Mouse (Mus musculus) cerebellum, postnatal 25 days (tissue): ENCODE results near the gene Bcl2.
"Not testable (repeated sequence)": the region's sequence is repeated elsewhere in the genome, so short reads cannot be mapped to it uniquely, and the experiment has no call there.

ENCODE experiments used
- DNase-seq, 2 experiments: peaks; one replicate each; pipeline ENCODE4 v3.0.0; 2021; ENCODE audit warnings: mixed read lengths in 2 of 2

The Bcl2 gene

GRCm38 (mm10) chr1:106713621-106714529, at the start of gene Bcl2:
Gene Bcl2 (minus strand): TSS chr1:106714274.
- peak; percentile 82 to 84 for DNase-seq

DNA sequence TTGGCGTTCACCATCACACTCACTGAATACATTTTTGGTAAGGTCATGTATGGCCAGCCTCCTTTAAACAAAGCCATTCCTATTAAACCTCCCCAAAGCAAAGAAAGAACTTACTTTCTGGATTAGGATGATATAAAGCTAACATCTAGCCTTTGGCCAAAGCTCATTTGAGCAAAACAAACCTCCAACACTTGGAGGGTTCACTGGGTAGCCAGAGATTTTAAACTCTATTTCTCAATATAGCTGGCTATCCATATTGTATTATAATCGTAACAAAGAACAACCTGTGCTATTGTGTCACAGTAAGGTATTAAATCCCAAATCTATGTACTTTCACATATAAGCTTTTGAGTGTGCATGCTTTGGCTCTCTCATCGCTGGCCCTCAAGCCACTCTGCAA, 46.7 kb upstream of the Bcl2 start:
- no peak for DNase-seq

- DNase-seq = peak; percentile 95 to 97
Measured at GRCm38 (mm10) chr1:106759572-106760435, 45.7 kb upstream of the Bcl2 start, which contains the start of gene Kdsr. Gene Kdsr (minus strand): TSS chr1:106759727.

- DNase-seq = peak in 1 of 2 experiments; percentile 56
Measured at GRCm38 (mm10) chr1:106758734-106759571, 44.9 kb upstream of the Bcl2 start.

DNA sequence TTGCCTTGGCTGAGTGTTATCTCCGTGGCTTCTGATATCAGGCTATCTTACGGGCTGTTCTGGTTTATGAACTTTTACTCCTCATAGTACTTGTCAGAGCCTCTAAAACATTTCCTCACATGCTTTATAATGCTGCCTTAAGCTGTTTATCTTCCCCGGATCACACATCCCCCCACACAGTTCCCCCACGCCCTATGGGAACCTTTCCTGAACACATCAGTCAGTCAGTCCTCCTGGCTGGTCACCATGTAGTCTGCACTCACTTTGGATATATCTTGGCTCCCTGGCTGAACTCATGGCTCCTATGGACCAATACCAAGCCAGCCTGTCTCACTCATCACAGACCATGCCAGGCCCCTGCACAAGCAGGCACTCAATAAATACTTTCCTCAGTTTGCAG, 42.6 kb upstream of the Bcl2 start:
- no peak for DNase-seq

- DNase-seq = no peak
Measured at GRCm38 (mm10) chr1:106752013-106752412, 37.9 kb upstream of the Bcl2 start.

- no peak for DNase-seq
Measured at GRCm38 (mm10) chr1:106750656-106751055, 36.6 kb upstream of the Bcl2 start.

DNA sequence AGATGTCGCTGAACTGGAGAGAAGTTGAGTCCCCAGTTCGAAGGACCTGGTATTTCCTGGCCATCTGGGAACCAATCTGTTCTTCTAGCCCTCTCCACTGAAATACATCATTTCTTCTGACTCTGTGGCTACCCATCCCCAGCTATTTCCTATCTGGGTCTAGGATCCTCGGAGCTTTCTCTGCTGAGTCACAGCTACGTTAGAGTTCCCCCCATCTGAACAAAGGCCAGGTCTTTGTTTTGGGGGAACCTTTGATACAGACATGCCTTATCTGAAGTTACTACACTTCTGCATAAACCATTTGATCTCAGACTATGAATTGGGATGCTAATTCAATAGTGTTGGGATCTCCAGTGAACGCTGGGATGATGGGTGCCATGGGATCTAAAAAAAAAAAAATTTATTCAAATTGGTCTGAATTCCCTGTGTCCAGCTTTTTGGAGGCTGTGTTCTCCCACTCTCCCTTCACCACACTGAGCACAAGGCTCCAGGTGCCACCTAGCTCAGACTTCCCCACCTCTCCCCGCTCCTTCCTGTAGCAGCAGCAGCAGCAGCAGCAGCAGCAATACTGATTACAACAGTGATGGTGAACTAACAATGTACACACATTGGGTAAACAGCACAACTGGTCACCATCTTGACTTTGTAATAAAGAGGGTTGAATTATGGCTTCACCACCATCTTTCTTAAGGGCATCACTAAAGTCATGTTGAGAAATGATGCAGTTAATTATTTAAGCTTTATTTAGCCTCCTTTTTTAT, 34.7 kb upstream of the Bcl2 start:
- DNase-seq = no peak

DNA sequence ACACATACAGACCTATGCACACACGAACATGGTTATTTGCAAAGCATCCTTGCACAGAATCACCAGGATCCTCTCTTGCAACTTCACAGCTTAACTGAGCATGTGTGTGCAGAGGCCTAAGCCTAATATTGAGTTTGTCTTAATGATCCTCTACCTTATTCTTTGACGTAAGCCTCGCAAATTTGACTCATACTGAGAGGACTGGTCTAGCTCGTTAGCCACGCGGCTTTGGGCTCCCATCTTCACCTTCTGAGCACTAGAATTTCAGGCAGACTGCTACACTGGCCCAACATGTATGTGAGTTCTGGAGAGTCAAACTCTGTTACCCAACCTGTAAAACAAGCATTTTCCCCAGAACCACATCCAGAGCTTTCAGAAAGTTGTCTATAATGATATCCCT, 28.9 kb upstream of the Bcl2 start:
- no peak for DNase-seq

DNA sequence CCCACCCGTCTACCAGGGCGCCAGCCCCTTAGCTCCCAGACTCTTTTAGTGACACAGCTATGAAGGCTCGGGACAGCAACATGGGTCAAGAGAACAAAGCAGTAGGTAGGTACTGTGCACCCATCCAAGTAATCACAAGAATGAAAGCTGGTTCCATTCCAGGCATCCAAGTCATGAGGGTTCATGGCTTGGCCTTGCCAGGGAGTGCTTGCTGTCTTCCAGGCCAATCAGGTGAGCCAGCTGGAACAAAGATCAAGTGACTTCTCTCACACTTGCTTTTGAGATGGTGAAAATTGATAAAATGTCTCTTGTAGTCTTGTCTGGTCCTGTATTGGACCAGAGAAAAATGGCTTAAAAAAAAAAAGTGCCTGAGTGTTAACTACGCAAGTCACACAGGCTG, 26.7 kb upstream of the Bcl2 start:
- DNase-seq = no peak

GRCm38 (mm10) chr1:106739810-106740209, 25.7 kb upstream of the Bcl2 start:
- no peak for DNase-seq

DNA sequence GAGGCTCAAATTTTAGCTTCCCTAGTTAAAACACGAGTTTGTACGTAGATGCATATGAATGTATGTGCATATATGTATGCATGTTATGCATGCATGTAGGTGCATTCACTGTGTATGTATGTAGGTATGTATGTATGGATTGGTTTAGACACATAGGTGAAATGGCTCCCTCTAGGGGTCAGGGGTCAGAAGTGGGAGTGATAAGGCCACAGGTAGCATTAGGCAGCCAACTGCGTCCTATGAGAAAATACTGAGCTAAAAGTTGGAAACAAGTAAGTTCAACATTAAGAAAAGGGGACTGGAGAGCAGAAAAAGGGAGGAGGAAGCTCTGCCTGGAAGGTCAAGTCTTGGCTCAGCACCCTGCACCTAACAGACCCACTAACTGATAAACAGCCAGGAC, 24.0 kb upstream of the Bcl2 start:
- DNase-seq = peak in 1 of 2 experiments; percentile 31

GRCm38 (mm10) chr1:106736211-106736610, 22.1 kb upstream of the Bcl2 start:
- peak in 1 of 2 experiments; percentile 38 for DNase-seq

DNA sequence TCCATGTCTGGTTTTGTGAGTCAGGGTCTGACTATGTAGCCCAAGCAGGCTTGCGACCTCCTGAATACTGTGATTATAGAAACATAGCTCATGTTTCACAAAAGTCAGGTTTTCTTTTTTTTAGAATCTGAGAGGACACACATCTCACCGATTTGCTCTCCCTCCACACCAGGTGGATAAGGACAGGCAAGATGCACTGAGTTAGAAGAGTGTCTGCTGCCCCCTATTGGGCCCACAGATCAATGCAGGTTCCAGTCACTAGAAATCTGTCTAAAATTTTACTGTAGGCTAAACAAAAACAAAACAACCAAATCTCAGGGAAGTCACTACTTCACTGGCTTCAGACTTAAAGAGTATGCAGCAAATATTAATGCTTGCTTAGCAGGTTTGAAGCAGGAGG, 21.5 kb upstream of the Bcl2 start:
- DNase-seq = peak; percentile 66 to 79

DNA sequence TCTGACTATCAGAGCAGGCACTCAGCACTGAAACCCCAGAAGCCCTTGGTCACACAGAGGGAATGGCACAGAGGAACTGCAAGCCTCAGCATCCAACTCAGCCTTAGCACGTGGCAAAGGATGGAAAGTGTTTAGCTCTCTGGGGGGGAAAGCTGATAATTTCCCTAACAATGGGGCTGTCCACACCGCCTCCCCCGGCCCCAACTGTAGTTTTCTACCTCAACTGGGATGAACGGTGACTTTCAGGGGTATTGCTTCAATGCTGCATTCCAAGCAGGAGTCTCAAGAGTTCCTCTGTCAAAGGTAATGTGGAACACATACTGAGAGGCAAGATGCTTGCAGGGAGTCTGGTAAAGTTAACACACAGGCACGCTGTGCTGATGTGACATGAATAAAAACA, 8.0 kb upstream of the Bcl2 start:
- no peak for DNase-seq

DNA sequence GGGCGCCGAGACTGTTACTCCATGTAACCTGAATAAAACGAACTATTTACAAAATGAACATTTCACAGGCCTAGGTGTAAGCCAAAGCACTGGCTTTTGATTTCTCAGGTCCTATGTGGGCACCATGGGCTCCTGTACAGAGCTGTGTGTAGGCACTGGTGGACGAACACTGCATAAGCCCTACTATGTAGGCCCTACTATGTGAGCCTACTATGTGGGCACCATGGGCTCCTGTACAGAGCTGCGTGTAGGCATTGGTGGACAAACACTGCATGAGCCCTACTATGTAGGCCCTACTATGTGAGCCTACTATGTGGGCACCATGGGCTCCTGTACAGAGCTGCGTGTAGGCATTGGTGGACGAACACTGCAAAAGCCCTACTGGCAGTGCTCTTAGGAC, 3.7 kb upstream of the Bcl2 start:
- DNase-seq = not testable (repeated sequence)

GRCm38 (mm10) chr1:106717071-106717601, 3.1 kb upstream of the Bcl2 start:
- DNase-seq = peak; percentile 66 to 79

GRCm38 (mm10) chr1:106716141-106716540, 2.1 kb upstream of the Bcl2 start:
- DNase-seq = no peak

- no peak for DNase-seq
Measured at GRCm38 (mm10) chr1:106715111-106716083, 1.3 kb upstream of the Bcl2 start.

DNA sequence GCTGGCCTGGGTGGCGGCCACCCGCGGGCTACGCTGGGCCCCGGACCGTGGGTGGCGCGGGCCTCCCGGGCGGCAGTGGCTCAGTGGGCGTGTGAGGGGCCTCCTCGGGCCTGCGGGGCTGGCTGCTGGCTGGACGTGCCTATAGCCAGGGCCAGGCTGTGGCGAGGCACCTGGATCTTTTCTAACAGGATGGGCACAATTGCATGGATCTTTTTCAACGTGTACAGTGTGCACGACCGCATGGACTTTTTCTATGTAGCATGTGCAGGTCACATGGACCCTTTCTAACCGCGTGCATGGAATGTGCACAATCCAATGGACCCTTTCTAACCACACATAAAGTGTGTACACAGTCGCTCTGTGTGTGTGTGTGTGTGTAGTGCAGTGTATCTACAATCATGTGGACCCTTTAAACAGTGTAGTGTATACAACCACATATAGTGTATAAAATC, 482 bp upstream of the Bcl2 start:
- DNase-seq = no peak
